Mouse (Mus musculus) kidney, adult 11 months (tissue): Measurements from ENCODE around the gene Exoc3l.

ENCODE experiments used
- DNase-seq: peaks from one replicate; pipeline ENCODE4 v3.0.0; 2022

The Exoc3l gene

DNA sequence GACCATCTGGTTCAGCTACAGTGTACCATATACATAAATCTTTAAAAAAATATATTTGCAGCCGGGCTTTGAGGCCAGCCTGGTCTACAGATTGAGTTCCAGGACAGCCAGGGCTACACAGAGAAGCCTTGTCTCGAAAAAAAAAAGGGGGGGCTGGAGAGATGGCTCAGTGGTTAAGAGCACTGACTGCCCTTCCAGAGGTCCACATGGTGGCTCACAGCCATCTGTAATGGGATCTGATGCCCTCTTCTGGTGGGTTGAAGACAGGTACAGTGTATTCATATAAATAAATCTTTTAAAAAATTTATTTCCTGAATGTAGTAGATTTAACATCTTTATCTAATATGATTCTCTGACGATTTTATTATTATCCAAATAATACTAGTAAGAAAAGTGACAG, 4.1 kb downstream of the Exoc3l start:
- DNase-seq: peak; percentile 4

DNA sequence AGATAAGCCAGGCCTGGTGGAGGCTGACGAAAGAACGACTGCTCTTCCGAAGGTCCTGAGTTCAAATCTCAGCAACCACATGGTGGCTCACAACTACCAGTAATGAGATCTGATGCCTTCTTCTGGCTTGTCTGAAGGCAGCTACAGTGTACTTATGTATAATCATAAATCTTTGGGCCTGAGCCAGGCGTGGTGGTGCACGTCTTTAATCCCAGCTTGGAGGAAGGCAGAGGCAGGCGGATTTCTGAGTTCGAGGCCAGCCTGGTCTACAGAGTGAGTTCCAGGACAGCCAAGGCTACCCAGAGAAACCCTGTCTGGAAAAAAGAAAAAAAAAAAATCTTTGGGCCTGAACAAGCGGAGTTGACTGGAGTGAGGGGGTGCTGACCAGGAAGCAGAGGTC, 4.5 kb downstream of the Exoc3l start:
- DNase-seq: peak; percentile 12

DNA sequence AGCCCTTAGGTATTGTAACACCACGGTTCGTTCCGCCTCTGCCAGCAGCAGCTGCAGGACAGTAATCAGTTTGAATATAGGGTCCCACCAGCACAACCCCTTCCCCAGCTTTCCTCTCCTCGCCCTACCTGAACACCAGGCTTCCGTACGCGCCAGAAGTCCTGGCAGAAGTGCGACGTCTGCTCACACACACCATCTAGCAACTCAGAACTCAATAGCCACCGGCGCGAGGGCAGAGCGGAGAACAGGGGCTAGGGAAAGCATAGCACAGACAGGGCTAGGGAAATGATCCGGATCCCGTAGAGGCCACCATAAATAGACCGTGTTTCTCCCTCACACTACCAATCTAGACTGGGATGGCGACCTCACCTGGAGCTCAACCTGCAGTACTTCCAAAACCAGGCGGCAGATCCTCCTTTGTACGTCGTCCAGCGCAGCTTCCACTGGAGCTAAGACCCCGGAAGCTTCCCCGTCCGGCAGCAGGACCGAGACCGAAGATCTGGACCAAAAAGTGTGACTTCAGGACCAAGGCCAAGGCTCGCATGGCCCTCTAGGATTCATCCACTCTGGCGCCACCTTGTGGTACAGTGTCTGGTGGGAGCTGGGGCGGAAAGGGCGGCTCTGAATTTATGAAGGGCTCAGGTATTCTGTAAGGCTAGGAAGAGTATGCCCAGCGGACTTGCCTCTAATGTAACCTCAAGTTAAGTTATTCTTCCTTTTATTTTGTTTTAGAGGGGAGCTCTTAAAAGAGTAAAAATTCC, 5.2 kb downstream of the Exoc3l start:
- DNase-seq: peak; percentile 80

DNA sequence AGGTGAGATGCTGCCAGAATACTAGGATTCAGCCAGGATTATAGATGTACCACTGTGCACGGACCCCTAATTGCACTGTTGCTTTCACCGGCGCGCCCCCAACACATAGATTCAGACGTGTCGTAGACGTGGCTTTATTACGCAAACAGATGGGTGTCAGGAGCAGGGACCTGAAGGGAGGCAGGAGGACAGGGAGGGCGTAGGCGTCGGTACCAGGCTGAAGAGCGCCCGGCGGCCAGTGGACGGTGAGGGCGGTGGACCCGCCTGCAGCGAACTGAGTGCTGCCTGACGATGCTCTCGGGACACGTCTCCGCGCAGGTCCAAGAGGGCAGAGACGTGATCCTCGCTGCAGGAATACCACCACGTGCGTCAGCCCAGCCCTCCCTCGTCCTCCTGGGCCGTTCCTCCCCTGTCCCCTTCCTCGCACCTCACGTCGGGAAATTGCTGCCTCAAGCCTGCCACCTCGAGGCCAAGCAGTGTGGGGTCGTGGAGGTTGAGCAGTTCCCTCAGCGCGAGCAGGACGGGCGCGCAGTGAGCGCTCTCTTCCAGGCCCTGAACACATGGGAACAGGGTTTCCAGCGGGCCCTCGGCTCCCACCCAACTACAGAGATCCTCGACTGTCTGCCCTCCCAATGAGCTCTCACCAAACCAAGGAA, 6.0 kb downstream of the Exoc3l start, which contains the start of gene 4931428F04Rik:
Gene 4931428F04Rik, minus strand, starts transcription at position 60 of the 656 bp plus-strand sequence.
- DNase-seq: peak; percentile 27

DNA sequence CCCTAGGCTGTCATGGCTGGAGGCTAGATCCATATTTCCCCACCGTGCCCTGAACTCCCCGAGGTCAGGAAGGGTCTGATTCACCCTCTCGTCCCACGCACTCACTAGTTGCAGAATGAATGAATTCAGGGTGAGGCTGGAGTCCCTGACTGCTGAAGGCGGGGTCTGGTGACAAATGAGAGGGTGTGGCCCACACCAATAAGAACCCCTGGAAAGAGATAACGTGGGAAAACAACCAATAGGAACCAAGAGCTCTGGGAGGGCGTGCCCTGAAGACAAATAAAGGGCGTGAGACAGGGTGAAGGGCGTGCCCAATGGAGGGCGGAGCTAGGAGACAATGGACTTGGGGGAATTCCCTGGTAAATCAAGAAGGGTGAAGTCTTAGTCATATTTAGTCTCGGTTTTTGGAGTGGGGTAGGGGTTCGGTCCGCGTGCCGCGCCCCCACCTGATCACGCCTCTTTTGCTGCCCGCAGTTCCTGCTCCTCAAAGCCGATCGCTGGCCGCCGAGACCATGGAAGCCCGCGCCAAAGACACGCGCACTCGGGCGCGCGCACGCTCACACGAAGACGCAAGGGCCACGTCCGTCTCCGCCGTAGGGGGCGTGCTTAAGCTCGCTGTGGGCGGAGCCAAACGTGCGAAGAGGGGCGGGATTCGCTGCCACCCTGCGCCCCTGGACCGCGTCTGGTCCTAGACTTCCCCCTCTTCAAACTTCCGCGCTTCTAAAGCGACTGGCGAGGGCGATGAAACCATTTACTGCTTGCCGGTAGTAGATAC, 6.8 kb downstream of the Exoc3l start:
- DNase-seq: peak; percentile 85

DNA sequence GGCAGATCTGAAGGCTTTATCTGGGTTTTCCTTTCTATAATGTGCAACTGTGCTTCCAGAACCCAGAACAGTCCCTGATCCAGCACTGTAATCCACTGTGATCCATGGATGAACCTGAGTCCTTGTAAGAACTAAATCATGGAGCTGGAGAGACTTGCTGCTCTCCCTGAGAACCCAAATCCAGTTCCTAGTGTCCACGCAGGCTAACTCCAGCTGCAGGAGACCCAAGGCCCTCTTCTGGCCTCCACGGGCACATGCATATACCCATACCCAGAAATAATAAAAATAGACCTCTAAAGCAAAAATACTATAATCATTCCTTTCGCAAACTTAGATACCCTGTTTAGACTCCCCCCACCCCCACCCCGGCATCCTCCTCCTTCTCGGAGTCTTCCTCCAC, 7.7 kb downstream of the Exoc3l start:
- no peak for DNase-seq

DNA sequence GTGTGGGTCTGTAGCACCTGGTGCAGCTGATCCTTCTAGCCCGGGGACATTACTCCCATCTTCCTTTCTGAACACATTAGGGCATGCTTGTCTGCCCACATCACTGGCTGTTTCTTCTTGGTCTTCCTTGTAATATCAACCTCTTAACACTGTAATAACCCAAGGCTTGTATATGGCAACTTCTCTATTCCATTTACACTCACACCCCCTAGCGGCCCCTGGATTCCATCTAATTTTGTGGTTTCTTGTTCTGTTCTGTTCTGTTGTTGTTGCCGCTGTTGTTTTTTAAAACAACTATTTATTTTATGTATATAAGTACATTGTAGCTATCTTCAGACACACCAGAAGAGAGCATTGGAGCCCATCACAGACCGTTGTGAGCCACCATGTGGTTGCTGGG, 9.0 kb downstream of the Exoc3l start:
- no peak for DNase-seq

DNA sequence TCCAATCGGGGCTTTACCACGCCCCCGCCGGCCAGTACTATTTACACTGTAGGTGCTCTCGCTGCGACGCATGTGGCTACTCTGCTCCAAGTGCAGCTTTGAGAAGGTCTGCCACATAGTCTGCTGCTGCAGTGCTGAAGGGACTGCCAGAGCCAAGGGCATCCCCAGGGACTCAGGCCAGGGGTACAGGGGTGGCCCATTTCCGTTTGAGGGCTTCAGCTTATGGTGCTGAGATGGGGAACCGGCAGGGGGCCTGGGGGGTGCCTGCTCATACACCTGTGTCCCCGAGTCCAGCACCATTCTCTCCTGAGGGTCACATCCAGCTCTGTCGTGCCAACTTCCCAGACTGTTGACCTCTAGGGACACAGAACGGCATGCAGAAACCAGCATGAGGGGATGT, 10.4 kb downstream of the Exoc3l start:
- DNase-seq: no peak

DNA sequence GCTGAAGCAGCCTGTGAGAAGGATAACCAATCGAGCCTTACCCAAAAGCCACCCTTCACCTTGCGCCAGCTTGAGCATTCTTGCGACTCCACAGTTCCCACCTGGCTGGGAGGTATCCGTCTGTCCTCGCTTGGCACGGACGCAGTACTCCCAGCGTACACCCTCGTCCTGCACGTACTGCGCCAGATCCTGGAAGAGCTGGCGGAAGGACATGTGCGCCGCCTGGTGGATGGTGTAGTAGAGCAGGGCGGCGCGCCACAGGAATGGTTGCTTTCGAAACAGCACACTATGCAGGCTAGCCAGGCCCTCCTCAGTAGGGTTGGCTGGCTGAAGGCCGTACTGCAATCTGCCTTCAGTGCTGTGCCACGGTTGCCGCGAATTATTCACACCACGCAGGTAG, 12.8 kb downstream of the Exoc3l start:
- peak; percentile 30 for DNase-seq

DNA sequence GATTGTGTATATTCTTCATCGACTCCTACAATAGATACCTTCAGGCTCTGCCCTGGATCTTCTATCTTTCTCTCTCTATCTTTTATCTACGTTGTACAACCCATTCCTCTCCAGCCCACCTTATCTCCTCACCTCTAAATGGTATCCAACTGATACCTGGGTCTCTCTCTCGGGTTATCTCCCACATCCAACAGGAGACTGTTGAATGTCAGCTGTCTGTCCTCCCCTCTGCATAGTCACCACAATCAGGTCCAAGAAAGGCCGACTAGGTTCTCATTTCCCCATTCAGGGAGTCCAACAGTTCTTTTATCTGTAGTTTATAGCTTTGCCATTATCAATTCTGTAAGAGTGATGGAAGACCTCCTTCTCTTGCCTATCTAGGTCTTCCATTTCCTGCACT, 13.7 kb downstream of the Exoc3l start:
- DNase-seq: no peak

DNA sequence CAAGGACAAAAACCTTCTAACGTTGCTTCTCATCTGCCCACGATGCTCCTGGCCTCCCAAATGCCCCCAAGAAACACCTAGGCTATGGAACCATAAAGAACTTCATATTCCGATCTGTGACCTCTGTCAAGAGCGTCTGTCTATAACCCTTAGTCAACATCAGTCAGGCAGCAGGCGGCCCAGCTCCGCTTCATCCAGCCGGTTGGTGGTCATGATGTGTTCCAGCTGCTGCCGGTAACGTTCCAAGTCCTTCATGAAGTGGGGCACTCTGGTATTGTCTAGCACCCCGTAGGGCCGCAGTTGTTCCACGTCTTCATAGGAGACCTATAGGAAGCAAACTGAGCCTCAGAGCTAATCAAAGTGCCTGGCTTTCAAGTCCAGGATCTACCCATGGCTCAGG, 14.1 kb downstream of the Exoc3l start:
- no peak for DNase-seq

DNA sequence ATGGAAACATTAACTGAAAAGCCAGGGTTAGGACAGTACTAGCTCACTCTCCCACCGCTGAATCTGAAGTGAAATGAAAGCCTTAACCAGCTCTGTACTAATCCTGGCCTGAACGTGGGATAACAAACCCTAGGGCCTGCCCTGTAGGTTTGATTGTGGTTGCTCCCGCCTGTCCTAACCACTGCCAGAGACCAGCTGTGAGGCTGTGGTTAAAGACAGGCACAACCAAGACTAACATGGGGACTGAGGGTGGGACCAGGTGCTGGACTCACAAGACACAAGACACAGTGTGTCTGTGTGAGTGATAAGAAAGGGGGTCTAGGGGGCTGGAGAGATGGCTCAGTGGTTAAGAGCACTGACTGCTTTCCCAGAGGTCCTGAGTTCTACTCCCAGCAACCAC, 15.3 kb downstream of the Exoc3l start:
- no peak for DNase-seq

DNA sequence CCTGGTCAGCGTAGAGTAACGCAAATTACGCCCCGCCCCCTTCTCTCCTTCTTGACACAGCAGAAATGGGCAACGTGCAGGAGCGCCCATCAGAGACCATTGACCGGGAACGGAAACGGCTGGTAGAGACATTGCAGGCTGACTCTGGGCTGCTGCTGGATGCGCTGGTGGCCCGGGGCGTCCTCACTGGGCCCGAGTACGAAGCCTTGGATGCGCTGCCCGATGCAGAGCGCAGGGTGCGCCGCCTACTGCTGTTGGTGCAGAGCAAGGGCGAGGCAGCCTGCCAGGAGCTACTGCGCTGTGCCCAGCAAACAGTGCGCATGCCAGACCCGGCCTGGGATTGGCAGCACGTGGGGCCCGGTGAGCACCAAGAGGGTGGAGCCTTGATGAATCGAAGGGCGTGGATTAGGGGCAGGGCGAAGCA, 17.0 kb downstream of the Exoc3l start:
- peak; percentile 94 for DNase-seq

DNA sequence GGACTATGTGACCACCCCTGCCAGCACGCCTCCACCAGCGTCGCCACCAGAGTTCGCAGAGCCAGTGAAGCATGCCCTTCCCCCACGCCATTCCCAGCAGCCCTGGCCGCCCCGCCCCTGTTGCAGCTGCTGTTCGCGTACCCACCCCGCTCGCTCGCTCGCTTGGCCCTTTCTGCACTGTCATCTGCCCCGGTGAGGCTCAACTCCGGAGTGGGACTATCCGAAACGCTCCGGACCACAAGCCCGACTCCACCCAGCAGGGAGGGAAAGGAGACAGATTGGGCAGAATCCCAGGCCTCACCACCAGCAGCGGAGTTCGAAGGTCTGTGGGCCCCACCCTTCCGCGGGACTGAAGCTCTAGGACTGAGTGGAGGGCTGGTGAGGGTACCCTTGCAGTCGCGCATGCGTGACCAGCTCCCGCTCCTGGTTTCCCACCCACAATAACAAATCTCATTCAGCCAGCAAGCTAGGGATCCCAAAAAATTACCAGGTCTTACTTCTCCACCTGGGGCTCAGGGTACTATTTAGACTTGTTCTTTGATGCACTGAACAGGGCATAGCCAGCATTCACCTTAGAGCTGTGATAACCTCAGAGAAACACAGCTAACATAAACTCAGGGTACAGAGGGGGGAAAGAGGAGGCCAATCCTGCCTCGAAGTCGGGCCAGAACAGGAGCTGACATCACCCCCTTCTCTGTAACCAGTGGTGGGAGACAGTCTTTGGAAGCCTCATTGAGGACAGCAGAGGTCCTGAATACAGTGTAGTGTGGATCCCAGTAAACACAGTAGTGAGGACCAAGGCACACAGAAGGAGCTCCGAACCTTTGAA, 19.4 kb downstream of the Exoc3l start:
- peak; percentile 23 for DNase-seq

DNA sequence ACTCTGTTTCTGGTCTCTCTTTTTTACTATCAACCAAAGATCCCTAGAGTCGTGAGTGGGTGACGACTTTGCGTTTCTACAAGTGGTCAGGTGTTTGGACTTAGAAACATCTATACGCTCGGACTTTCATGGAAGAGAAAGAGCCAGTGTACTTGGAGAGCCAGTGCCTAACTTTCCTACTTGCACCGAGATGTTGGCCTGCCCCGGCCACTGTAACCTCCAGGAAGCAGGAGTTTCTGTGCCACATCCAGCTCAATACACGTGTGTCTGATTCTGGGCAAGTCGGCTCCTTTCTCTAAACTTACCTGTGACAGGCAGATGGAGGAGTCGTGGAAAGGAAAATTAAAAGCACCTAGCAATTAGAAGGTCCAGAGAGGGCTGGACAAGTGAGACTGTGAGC, 20.1 kb downstream of the Exoc3l start, which contains the start of gene Nol3:
Gene Nol3, plus strand, starts transcription at position 301 of the 400 bp plus-strand sequence.
- no peak for DNase-seq

DNA sequence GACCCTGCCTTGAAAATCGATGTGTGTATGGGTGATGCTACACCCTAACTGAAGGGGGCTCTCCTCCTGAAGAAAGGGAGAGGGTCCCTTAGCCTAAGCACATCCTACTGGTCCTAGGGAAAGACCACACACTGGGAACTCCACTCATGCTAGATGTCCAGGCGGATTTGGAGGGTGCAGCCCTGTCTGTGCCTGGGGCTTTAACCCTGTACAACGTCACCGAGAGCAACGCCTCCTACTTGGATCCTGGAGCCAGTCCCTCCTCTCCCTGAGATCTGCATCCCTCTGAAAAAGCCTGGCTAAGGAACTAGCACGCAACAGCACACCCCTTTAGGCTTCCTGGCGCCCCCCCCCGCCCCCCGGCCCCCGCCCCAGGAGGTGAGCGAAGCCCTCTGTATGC, 20.5 kb downstream of the Exoc3l start:
- peak; percentile 10 for DNase-seq

DNA sequence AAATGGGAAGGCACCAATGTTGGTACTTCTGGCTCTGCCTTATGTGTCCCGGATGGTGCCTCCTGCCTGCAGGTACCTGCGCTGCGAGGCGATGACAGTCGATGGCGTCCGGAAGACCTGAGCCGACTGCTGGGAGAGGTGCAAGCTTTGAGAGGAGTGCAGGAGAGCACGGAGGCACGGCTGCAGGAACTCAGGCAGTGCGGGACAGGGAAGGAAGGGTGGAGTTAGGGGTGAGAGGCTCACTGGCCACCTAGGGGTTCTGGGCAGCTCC, 25.1 kb downstream of the Exoc3l start:
- no peak for DNase-seq

DNA sequence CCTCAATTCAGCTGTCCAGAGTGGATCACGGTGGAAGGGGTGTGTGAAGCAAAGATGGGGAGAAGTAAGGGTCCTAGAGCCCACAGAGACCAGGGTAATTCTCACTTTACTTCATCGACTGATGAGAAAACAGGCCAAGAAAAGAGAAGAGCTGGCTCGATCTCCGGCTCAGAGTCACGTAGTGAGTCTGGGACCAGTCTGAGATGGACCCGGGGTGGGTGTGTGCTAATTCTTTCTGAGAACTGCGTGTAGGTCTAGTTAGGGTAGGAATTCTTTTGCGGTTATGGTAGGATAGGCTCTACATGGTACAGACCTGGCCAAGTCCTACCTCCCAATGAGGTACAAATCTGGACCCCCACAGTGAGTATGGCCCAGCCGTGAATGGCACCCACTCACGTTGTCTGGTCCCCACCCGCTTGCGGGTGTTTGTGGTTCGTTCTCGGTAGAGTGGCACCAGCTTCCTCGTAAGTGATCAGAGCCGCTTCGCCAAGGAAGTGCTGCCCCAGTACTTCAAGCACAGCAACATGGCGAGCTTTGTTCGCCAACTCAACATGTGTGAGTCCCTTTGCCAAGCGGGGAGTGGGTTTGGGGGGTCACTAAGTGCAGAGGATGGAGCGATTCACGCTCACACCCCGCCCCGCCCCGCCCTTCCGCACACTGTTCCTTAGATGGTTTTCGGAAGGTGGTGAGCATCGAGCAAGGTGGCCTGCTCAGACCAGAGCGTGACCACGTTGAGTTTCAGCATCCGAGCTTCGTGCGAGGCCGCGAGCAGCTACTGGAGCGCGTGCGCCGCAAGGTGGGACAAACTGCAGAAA, 25.6 kb downstream of the Exoc3l start:
- DNase-seq: no peak

DNA sequence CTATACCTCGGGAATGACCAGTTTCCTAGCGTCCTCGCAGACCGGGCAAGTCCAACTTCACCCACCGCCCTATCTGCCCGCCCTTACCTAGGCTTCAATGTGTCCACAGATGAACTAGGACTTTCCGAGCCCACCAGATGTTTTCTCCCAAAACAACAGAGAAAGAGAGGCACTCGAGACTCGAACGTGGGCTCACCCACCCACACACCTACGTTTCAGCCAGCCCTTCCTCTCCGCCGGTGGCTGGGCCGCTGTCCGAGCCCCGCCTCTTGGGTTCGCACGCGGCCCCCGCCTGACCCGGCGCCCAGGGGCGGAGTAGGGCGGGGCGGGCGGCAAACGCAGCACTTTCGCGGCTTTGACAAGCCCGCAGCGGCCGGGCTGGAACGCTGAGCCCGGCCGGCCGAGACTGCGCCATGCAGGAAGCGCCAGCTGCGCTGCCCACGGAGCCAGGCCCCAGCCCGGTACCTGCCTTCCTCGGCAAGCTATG, 26.4 kb downstream of the Exoc3l start, which contains the start of gene Hsf4:
Gene Hsf4, plus strand, starts transcription at position 341 of the 487 bp plus-strand sequence.
- peak; percentile 72 for DNase-seq

DNA sequence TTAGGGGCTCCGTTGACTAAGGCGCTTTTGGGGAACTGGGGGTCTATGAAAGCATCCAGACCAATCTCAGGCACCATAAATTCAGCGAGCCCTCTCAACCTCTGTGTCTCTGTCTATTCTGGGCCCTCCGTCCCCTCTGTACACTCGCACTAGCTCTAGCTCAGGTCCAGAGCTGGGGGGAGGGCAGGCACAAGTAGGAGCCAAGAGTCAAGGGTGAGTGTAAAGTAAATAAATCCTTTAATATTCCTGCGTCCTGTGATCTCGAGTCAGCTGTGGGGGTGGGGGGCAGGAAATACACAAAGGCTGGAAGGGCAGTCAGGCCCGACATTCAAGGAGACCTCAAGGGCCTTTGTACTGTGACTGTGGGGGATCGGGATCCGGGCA, 26.8 kb downstream of the Exoc3l start:
- DNase-seq: no peak

DNA sequence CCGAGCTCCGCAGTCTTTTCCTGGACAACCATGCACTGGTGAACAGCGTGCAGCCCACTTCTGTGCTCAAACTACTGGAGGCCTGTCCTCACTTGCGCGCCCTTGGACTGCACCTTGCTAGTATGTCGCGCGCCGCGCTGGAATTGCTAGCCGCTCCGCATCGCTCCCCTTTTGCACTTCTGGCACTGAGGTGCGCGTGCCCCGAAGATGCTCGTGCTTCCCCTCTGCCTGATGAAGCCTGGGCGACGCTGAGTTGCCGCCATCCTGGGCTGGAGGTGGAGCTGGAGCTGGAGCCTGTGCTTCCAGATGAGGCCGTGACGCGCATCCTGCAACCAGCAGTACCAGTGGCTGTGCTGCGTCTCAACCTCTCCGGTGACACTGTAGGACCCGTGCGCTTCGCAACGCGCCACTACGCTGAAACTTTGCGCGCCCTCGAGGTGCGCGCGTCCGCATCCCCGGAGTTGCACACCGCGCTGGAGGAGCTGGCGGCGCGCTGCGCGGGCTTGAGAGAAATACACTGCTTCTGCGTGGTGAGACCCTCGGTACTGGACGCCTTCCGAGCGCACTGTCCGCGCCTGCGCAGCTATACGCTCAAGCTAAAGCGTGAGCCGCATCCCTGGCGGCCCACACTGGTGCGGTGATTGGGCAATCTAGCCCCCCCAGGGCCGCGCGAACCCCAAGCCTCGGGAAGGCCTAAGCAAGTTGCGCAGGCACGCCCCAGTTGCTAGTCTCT, 27.4 kb downstream of the Exoc3l start:
- no peak for DNase-seq
